Mouse (Mus musculus): ENCODE measurements around the gene H2afv. TPM values are rescaled to one million over a fixed set of nuclear protein-coding genes. Genes with fewer than 3 reads are reported as not detected.

H2afv gene
- 52.0 TPM for total RNA-seq (2023)

DNA sequence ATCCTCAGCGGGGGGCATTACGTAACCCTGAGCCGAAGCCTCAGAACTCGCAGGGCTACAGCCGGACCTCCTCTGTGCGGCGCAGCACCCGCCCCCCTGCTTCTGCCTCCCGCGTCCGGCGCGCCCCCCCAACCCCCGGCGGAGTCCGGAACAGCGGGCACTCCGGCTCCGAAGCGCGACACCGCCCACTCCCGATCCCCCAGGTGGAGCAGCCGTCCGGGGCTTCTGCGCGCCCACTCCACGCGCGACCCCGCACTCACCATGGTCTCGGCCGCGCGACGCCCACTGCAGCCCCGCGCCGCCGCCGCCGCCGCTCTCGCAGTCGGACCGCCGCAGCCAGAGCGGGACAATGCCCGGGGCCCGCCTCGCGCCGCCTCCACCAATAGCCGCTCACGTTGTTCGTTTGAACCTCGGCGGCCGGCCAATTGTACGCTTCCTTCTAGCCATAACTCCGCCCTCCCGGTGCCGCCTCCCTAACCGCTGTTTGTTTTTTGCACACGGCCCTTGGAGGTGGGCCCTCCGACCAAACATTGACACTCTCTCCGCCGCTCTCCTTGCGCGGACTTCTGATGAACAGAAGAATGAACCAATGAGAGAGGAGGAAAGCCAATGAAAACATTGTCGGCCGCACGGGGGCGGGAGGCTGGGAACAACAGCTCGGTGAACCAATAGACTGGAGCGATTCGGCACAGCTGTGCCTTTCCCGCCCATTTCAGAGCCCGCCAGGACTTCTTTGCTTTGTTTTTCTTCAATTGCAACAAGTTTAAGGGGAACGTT is at the start of gene H2afv:
H2afv (minus strand) TSS at position 367 of the 777 bp plus-strand sequence.

DNA sequence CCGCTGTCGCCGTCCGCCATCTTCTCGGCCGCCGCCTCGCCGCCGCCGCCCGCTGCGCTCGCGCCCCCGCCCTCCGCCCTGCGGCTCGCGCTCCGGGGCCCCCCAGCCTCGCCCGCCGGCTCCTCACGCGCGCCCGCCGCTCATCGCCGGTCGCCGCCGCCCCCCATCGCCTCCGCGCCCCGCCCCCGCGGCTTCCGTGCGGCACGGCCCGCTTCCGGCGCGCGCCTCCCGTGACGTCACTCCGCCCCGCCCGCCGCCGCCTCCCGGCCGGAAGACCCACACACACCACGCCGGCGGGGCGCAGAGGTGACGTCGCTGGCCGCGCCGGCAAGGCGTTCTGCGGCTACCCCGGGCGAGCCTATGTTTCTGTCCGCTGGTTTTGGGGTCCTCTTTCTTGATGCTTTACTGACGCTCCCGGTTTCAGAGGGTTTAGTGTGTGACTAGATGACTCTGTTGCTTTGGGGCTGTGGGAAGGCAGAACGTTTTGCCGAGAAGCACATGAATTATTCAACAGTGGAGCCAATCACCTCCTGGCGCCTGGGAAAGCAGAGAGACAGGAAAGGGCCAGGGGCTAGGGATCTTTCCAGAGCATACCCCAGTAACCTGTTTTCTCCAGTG is 31.7 kb upstream of the H2afv start, which contains the start of gene Purb:
Purb (minus strand) TSS at position 51 of the 618 bp plus-strand sequence.

DNA sequence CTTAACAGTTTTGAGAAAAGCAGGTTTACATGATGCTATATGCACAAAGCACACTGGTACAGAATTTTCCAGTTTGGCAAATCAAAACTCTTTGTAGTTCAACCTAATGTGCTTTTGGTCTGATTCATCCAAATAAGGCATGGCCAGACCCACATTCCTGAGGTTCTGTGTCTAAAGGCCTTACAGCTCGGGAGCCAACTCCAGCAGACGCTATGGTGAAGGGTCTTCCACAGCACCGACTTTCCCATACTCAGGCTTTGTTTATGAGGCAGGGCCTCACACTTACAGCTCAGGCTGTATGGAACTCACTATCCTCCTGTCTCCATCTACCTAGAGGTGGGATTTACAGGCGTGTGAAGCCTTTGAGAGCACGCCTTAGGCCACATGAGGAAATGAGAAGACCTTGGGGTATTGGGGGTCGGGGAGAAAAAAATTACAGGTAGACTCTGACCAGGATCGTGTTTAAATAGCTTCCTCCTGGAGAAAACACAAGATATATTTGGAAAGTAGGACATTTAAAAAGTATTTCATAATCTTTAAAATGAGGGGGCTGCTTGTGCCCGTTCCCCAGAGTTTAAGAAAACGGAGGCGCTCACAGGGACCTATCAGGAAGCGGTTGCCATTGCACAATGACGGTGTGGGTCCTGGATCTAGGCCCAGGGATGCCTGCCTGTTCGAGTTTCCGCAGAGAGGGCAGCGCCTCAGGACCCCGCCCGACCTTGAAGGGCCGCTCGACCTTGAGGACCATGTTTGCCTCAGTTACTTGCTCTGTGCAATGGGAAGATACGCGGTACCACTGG is 29.3 kb downstream of the H2afv start, which contains the start of gene Ppia:
Ppia (plus strand) TSS at position 693 of the 800 bp plus-strand sequence.

DNA sequence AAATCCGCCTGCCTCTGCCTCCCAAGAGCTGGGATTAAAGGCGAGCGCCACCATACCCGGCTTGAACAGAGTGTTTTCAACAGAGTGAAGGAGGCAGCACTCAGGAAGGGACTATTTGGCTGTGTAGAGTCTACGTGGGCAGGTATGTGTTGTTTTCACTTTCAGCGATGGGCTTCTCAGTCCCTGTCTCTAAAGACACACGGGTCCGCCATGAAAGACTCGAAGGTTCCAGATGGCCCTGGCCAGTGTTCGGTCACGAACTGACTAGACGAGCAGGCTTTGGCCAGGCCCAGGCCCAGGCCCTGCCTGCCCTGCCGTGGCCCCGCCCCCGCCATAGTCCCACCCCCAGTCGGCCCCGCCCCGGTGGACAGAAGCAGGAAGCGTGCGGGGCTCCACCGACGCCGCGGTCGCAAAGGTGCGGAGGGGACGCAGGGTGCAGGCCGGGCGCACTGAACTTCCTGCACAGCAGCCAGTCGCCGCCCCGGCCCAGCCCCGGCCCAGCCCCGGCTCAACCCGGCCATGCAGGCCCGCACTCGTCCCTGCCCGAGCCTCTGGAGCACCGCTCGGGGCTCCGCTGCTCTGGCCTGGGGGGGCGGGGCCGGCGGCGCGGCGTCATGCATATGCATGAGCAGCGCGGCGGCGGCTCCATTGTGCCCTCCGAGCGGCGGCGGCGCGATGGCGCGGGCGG is 55.4 kb downstream of the H2afv start, which contains the start of gene Zmiz2:
Zmiz2 (plus strand) TSS at position 349 of the 688 bp plus-strand sequence.

Other genes starting within 250 kb of the H2afv start
- 0.43 TPM for gene A730071L15Rik, start 244.4 kb downstream of the H2afv start, total RNA-seq (2023)
- gene Nudcd3, start 244.0 kb downstream of the H2afv start, total RNA-seq (2023), result 54.0 TPM
- gene Npc1l1, start 214.3 kb downstream of the H2afv start, total RNA-seq (2023), result not detected
- gene Ddx56, start 176.7 kb downstream of the H2afv start, total RNA-seq (2023), result 68.0 TPM
- 30.5 TPM for gene Tmed4, start 169.6 kb downstream of the H2afv start, total RNA-seq (2023)
- gene Ogdh, start 152.8 kb downstream of the H2afv start, total RNA-seq (2023), result 155 TPM
- gene Zmiz2, start 55.4 kb downstream of the H2afv start, total RNA-seq (2023), result 104 TPM
- gene Ppia, start 29.0 kb downstream of the H2afv start, total RNA-seq (2023), result 1,275 TPM
- 59.2 TPM for gene Purb, start 31.5 kb upstream of the H2afv start, total RNA-seq (2023)
- 179 TPM for gene Myo1g, start 76.5 kb upstream of the H2afv start, total RNA-seq (2023)
- 270 TPM for gene Ccm2, start 102.4 kb upstream of the H2afv start, total RNA-seq (2023)
- gene Nacad, start 161.6 kb upstream of the H2afv start, total RNA-seq (2023), result 0.28 TPM
- 140 TPM for gene Tbrg4, start 181.6 kb upstream of the H2afv start, total RNA-seq (2023)
- gene Wap, start 194.2 kb upstream of the H2afv start, total RNA-seq (2023), result not detected
- 9.8 TPM for gene Ramp3, start 214.1 kb upstream of the H2afv start, total RNA-seq (2023)

Data from CD8-positive naive resting alpha-beta T cell, adult 57 days (primary cell).